Mouse (Mus musculus) lung, adult 2 months (tissue): ENCODE results near the gene Kmt2a.

Experiments used
- CTCF ChIP-seq: fragments of 200-500 bp; IDR thresholded peaks from 2 replicates; pipeline ENCODE4 v1.5.1; 2011; ENCODE audit warnings: mild to moderate bottlenecking, low read length, control low read depth; ENCODE audit not compliant: insufficient read depth
- POLR2A ChIP-seq: fragments of 200-500 bp; IDR thresholded peaks from 2 replicates; pipeline ENCODE4 v1.6.1; 2011; ENCODE audit warnings: low read depth, mild to moderate bottlenecking, control low read depth, low read length, borderline replicate concordance; ENCODE audit errors: extremely low read depth

DNA sequence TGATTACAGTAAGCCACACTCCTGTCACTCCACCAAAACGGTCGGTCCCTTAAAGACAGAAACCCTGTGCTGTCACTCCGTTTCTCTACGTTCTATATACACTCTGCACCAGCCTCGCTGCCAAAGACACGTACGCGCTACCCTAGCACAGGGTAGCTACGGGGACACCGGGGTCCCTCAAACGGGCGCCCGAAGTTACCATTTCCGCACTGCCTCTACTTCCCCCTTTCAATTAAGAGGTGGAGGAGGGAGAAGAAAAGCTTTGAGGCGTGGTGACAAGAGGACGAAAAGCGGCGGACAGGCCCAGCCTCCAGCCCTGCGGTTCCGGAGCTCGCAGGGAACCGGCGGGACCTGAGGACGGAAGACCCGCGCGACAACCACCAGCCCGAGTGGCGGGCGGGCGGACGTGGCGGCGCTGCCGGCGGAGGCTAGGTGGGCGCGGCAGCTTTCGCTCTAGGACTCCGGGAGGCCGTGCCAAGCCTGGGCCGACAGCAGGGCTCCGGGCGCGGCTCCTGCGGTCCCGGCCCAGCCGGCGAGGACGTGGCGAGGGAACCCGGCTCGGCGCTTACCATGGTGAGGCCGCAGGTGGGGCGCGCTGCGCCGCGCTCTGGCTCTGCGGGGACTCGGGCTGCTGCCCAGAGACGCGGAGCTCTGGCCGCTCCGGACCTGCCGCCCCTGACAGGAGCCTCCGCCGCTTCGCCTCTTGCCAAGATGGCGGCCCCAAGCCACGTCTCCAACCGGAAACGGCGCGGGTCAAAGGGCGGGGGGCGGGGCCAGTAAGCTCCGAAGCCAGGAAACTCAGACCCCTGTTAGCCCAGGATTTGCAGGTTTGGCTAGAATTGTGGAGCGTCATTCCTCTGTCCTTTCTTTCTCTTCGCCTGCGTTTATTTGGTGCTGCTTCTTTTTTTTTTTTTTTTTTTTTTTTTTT lies 113.7 kb downstream of the Kmt2a start, which contains the start of the genes Arcn1 and Ift46:
- TF ChIP-seq CTCF (no peak), POLR2A (peak; percentile 80)
